Mouse (Mus musculus) layer of hippocampus, adult 8-10 months (tissue): ENCODE measurements around the gene Sall1. TPM values are rescaled to one million over a fixed set of nuclear protein-coding genes. Genes with fewer than 3 reads are reported as not detected.
A peak's percentile ranks its signal among the peaks of the same experiment; 100 is the strongest.

Experiments used
- DNase-seq, 2 experiments: peaks; one replicate each; pipeline ENCODE4 v3.0.0; 2022; ENCODE audit warnings: low spot score in 2 of 2
- total RNA-seq, 4 experiments: library from RNA; stranded (reverse); gene quantifications; 2 replicates each; pipeline ENCODE4 v1.2.4; 2022

Gene Sall1
- 10 to 100 TPM; 13.0 to 26.1 (median 19.3) TPM for total RNA-seq

- no peak for DNase-seq
These were observed at the start of gene Sall1 for GRCm38 (mm10) chr8:89043940-89044339. Gene Sall1 (minus strand): TSS chr8:89044162.

DNA sequence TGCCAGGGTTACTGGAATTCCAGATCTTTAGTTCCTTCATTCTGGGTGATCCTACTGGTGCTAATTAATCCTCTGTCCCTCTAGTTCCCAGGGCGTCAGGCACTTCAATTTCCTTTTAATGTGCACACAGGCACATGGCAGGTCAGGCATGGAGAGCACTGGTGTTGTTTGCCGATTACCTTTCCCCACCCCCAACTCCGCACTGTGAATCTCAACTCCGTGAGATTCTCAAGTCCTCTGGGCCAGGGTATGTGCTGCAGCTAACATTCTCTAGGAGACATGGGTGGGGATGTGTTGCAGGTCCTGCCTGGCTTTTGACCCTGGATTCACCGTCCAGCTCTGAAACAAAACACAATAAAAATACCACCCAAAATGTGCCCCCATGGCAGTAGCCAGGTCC, 46.0 kb upstream of the Sall1 start:
- DNase-seq, result no peak

DNA sequence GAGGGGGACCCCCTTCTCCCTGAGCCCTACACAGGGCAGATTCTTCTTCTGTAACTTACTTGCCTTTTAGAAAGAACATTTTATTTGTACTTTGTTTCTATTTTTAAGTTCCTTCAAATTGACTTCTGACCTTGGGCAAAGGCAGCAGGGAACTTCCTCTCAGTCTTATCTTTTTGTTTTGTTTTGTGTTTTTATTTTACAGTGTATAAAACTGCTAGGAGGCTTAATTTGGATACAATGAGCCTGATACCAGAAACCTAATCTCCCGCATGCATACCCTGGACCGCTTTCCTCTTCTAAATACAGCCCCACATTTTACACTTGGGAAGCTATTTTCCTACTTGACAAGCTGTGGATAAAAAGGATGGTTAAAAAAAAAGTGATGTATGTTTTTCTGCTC, 35.2 kb upstream of the Sall1 start:
- DNase-seq, result no peak

DNA sequence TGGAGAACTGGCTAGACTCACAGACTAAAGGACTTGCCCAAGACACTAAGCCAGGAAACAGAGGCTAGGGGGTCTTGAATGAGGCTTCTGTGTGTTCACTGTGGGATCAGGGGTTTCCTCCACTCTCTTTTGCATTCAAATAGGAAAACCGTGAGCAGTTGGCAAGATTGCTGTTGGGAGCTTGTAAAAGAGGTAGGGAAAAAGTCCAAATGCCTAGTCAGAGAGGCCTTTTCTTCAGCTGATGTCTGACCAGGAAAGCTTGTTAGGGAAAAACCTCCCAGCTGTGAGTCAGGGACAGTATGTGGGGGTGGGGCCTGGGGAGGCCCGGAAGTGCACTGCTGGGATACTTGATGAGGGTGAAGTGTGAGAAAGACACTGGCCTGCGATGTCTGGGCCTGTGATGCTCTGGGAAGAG, 29.0 kb upstream of the Sall1 start:
- DNase-seq, result no peak

GRCm38 (mm10) chr8:89067499-89067898, 23.5 kb upstream of the Sall1 start:
- DNase-seq, result no peak

DNA sequence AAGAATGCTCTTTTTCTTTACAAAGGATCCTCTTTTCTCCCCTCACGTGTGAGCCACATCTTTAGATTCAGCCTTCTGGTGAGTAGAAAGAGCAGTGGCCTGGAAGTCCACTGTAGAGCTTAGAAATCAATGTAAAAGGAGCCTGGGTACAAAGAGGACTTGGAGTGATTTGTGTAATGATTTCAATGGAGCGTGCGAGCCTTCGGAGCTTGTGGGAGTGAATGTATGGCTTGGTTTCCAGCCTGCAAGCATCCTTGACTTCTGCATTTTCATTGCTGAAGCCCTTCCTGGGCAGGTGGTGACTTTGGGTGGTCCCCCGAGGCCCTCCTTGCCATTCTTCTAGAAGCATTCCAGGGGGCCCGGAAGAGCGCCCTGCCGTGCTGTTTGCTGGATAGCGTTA, 20.1 kb upstream of the Sall1 start:
- DNase-seq, result no peak

DNA sequence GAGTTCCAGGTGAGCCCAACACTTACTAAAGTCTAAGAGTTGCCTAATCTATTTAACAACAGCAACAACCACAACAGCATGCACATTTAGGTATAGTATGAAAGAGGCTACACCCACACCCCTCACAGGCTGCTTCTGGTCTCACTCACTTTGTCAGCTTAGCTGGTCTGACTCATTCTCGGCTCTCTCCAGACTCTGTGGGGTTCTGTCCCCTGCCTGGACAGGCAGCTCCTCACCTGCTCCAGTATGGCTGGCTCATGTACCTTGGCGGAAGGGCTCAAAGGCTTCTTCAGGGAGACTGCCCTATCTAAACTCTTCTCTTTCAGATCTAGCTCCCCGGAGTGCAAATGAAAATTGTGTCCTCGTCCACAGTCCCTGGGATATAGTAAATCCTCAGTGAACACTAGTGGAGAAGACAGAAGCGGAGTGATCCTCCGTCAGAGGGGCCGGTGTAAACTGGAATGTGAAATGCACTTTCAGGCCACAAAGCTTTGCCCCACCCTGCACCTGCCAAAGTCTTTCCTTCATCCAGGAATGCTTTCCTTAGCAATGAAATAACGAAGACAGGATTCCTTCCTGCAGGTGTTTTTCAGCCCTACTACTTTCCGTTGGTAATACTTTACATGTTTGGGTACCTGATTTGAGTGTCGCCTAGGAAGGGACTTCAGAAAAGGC, 19.5 kb upstream of the Sall1 start:
- DNase-seq, result no peak

DNA sequence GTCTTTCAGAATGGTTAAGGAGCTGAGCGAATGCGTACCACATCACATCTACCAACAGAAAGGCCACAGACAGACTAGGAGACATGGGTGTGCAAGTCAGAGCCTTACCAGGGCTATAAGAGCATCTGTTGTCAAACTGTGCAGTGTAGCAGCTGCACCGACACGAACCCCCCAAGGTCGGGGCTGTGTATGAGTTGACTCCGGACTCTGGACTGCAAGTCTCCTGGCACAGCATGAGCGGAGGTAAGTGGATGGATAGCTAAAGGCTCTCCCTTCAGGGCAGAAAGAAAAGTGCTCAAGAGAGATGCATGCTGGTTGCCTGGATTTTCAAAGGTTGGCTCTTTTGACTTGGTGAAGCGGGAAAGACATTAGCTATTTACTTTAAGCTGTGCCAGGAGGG, 16.8 kb upstream of the Sall1 start:
- DNase-seq, result no peak

- DNase-seq, result peak in 1 of 2 experiments; percentile 51
These were observed 15.5 kb upstream of the Sall1 start for GRCm38 (mm10) chr8:89059507-89059906.

GRCm38 (mm10) chr8:89052880-89053279, 8.9 kb upstream of the Sall1 start:
- DNase-seq, result no peak

GRCm38 (mm10) chr8:89046639-89047348, 2.8 kb upstream of the Sall1 start:
- DNase-seq, result no peak

DNA sequence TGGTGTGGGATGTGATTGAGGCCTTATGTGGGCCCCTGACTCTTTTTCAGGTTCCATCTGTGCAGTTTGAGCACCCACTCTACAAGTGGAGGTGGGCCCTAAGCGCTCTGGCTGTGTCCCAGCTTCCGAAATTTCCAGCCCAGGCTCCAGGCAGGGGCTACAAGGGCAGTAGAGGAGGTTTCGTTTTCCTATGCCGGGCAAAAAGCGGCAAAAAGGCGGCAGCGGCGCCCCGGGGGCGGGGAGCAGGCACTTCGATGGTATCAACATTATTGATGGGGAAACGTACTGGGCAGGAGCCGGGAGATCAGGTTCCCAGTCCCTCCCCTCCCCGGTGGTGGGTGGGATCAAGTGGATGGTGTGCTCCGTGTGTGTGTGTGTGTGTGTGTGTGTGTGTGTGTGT, 2.3 kb upstream of the Sall1 start:
- DNase-seq, result no peak

DNA sequence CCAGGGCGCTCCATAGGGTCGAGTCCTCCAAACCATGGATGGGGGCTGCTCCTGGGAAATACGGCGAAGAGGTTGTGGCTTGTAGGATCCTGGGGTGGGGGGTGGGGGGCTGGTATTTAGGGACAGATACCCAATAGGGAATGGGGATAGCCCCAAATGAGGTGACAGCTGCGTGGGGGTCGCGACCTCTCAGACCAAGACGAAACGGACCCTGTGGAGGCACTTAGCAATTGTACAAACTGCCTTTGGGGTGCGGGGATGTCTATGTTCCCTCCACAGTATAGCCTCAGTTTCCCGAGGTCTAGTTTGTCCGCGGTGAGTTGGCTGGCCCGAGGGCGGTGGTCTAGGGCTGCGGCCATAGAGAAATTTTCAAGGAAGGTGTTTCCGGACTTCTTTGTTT, 1.8 kb upstream of the Sall1 start:
- no peak for DNase-seq

GRCm38 (mm10) chr8:89045218-89045601, 1.2 kb upstream of the Sall1 start:
- DNase-seq, result no peak

DNA sequence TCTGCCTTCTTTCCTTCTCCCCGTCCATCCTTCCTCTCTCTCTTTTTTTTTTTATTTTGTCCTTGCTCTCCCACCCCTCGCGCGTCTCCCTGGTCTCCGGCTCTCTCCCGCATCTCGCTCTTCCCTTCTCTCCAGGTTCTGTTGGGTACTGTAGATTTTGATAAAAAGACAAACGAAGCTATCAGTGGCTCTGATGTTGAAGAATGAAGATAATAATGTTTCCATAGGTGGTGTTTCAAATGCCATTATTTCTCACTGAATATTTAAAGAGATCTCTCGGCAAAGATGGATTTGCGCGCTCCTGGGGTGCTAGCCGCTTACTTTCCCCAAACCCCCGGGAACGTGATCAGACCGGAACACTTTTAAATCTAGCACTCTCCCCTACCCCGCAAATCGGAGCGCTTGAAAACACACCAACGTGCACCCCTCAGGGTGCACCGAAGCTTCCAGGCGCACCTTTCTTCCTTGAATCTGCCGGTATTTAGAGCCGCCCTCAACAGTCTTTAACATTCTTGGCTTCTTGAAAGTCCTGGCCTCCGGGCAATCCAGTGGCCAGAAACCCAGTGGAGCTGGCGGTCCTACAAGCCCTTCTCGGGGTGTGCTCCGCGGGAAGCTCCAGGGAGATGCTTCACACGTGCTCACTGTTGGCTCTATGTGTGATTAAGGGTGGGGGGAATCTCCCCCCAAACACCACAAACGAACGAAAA, 702 bp upstream of the Sall1 start:
- DNase-seq, result no peak

GRCm38 (mm10) chr8:89043371-89043841, 556 bp downstream of the Sall1 start:
- DNase-seq, result peak; percentile 48 to 63

- DNase-seq, result peak; percentile 82 to 83
These were observed 1.2 kb downstream of the Sall1 start for GRCm38 (mm10) chr8:89042560-89043370.

DNA sequence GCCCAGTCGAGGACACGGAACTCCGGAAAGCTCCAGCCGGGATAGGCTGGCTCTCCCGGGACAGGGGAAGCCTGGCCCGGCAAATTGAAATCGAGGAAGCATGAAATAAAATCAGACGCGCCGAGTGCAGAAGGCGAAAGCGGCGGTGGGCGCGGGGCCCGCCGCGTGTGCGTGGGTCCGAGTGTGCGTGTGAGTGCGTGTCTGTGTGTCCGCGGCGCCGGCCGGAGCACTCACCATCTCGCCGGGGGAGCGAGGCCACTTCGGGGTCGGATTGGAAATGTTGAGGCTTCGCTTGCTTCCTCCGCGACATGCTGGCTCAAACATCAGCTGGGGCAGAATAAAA, 1.9 kb downstream of the Sall1 start:
- no peak for DNase-seq

DNA sequence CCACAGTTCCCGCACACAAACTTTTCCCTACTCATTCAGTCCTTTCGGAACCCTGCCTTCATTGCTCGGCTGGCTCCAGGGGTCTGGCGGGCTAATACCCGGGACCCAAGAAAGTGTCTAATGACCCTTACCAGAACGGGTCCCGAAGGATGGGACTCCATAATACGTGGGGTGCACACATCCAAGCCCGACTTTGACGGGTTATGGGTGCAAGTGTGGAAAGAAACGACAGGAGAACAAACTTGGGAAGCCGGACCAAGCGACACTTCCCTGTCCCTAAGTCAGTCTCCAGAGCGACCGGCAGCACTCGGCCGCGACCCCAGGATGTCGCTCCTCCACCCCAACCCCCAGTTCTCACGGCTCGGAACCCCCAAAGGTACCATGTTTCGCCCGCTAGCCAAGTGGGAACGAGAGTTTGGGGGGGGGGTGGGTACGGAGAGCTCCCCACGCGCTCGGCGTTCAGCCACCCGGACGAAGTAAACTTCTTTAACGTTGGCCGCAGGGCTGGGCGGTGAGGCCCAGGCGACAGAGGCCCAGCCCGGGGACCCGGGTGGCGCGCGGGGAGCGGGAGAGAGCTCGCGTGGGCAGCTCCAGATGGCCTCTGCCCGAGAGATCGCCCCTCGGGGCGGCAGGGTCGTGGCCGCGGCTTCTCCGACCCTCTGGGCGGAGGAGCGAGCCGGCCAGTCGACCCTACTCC, 2.4 kb downstream of the Sall1 start:
- DNase-seq, result no peak

DNA sequence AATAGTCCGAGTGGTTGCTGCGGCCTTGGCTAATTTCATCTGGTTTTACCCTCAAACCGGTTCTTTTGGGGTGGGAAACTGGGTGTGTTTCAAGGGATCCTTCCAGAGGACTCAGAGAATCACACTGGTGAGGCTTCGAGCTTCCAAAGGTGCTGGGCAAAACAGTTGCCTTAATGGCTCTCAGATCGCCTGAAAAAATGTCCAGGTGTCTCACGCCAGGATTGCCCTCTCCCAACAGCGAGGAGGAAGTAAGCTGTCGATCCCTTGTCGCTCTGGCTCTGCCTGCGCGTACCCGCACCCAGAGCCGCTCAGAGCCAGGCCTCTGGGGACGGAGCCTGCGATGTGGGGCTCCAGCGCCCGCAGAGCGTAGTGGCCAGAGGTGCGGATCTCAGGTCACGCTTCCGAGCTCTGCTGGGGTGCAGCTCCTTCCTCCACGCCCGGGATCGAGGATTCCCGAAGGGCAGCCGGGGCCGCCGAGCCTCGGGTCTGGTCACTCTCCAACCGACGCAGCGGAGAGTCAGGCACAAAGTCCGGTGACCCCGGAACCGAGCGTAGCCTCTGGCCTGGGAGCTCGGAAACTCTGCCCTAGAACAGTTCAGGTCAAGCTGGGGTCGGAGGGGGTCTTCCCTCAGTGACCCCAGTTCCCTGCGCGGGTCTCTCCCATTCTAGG, 3.1 kb downstream of the Sall1 start:
- DNase-seq, result no peak

DNA sequence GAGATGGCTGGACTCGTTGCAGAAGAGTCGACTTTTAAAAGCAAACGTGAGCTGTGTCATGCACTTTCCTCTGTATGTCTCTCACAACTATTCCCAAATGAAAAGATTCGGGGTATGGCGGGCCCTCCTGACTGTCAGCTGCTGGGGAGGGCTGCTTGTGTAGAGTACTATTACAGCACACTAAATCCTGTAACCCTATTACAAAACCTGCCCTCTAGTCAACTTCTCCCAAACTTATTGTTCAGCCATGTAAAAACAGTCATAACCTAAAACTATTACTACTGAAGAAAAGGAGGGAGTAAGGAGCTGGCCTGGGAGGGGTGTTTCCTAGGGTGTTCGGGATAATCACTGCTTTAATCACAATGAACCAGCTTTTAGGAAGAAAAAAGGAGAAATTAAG, 4.1 kb downstream of the Sall1 start:
- DNase-seq, result no peak
